Mouse (Mus musculus): ENCODE results near the gene Hist1h3f. TPM values are rescaled to one million over a fixed set of nuclear protein-coding genes. Genes with fewer than 3 reads are reported as not detected.
"Not testable (repeated sequence)": the region's sequence is repeated elsewhere in the genome, so short reads cannot be mapped to it uniquely, and the experiment has no call there.

The Hist1h3f gene
- total and polyA plus RNA-seq, 3 experiments: 0.94 to 5.5 (median 5.1) TPM

DNA sequence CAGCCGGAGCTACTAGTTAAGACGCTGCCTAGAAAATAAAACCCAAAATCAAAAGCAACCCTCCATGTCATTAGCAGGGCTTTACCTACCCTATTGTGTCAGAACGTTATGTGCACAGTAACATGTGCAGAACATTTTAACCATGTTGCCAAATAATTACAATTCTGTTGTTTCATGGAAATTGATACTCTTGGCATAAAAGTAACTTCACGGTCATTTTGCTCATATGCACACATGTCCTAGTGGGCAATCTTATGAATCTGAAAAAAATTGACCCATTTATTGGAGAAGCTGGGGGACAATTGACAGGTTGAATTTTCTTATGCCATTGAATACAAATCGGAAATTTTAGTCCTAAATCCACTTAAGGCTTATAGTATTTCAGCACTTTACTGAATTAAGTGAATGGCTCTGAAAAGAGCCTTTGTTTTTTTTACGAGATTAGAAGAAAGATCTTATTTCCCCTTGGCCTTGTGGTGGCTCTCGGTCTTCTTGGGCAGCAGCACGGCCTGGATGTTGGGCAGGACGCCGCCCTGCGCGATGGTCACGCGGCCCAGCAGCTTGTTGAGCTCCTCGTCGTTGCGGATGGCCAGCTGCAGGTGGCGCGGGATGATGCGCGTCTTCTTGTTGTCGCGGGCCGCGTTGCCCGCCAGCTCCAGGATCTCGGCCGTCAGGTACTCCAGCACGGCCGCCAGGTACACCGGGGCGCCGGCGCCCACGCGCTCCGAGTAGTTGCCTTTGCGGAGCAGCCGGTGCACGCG lies 26.6 kb downstream of the Hist1h3f start:
- DNase-seq; H3K79me2 ChIP-seq (replicated peaks; ENCODE audit: control insufficient read depth, insufficient read depth, low read length); H3K36me3 ChIP-seq (ENCODE audit: control insufficient read depth, insufficient read depth, low read length); H3K4me1 ChIP-seq (ENCODE audit: control insufficient read depth, insufficient read depth, low read length); intact Hi-C loops (cut with DNase I); H3K27me3 ChIP-seq (ENCODE audit: control insufficient read depth, insufficient read depth, low read length): not testable (repeated sequence)
- WGBS: 4% methylated on average over 28 of the region's 41 CpGs
- H3K27ac ChIP-seq: peak overlapping the region; percentile 87
- H3K4me3 ChIP-seq: peak overlapping the region; percentile 63
- H3K9ac ChIP-seq (ENCODE audit: low read depth, low read length): peak overlapping the region; percentile 28; the same call in 1 of the 2 replicates
- peak; percentile 27; the same call in 1 of the 2 replicates for TF ChIP-seq CTCF (IDR thresholded peaks at IDR 0.05)

DNA sequence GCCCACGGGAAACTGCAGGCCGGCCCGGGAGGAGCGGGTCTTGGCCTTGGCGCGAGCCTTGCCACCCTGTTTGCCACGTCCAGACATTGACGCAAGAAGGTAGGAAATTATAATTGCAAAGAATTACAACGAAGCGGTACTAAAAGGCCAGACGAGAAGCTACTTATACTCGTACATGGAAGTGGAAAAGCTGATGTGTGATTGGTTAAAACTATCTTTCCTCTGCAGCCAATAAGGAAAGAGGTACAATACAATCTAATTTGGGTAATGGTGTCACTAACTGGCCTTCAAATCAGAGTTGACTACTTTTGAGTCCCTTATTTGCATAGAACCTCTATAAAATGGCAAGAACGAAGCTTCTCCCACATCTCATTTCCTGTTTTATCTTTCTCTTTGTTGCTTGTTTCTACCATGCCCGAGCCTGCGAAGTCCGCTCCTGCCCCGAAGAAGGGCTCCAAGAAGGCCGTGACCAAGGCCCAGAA lies 27.2 kb downstream of the Hist1h3f start, which contains the start of the genes Hist1h2ae and Hist1h2bg:
Hist1h2ae (minus strand) TSS at position 199 of the 482 bp plus-strand sequence.
Hist1h2bg (plus strand) TSS at position 375 of the 482 bp plus-strand sequence.
- peak; percentile 77 to 79 for DNase-seq
- peak within 1 kb of the TSS; percentile 65 for H3K9ac ChIP-seq (ENCODE audit: low read depth, low read length)
- peak within 1 kb of the TSS; percentile 87 for H3K27ac ChIP-seq
- intact Hi-C loops (cut with DNase I): no loop called here
- WGBS: under 1% methylated on average over 18 of the region's 18 CpGs
- peak within 1 kb of the TSS; percentile 63 for H3K4me3 ChIP-seq
- TF ChIP-seq CTCF (IDR thresholded peaks at IDR 0.05): no peak
- TF ChIP-seq EP300 (IDR thresholded peaks at IDR 0.05; ENCODE audit: insufficient read depth, low read depth, low read length): no peak
- TF ChIP-seq POLR2A (IDR thresholded peaks at IDR 0.05; ENCODE audit: insufficient read depth, low read depth, low read length): peak; percentile 57; the same call in 1 of the 2 replicates
- peaks cover 4% of the 10 kb centered on the region for H3K4me1 ChIP-seq (ENCODE audit: control insufficient read depth, insufficient read depth, low read length)
- no peaks in the 10 kb centered on the region for H3K79me2 ChIP-seq (replicated peaks; ENCODE audit: control insufficient read depth, insufficient read depth, low read length)
- peaks cover 6% of the 10 kb centered on the region for H3K36me3 ChIP-seq (ENCODE audit: control insufficient read depth, insufficient read depth, low read length)
- no peaks in the 10 kb centered on the region for H3K27me3 ChIP-seq (ENCODE audit: control insufficient read depth, insufficient read depth, low read length)

DNA sequence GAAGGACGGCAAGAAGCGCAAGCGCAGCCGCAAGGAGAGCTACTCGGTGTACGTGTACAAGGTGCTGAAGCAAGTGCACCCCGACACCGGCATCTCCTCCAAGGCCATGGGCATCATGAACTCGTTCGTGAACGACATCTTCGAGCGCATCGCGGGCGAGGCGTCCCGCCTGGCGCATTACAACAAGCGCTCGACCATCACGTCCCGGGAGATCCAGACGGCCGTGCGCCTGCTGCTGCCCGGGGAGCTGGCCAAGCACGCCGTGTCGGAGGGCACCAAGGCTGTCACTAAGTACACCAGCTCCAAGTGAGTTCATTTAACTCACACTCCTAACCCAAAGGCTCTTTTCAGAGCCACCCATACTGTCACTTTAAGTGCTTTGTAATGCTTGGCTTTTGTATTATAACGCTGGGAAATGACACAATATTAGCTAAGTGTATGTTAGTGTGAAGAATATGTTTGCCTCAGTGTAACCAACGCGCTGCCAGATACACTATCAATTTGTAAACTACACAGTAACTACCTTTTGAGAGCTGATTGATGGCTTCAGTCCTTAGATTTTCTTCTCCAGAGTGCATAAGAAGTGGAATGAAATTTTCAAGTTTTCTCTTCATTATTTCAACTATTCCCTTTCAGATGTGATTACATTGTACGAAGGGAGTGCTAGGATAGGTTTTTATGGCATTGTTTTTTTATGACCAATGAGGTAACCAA lies 27.8 kb downstream of the Hist1h3f start:
- H3K9ac ChIP-seq (ENCODE audit: low read depth, low read length): peak overlapping the region; percentile 65
- H3K4me1 ChIP-seq (ENCODE audit: control insufficient read depth, insufficient read depth, low read length); intact Hi-C loops (cut with DNase I); DNase-seq; H3K27me3 ChIP-seq (ENCODE audit: control insufficient read depth, insufficient read depth, low read length); H3K36me3 ChIP-seq (ENCODE audit: control insufficient read depth, insufficient read depth, low read length); H3K79me2 ChIP-seq (replicated peaks; ENCODE audit: control insufficient read depth, insufficient read depth, low read length): not testable (repeated sequence)
- H3K4me3 ChIP-seq: peak overlapping the region; percentile 63
- 0 out of 2 replicates have a peak, but pooled peaks have one; percentile 6 for TF ChIP-seq POLR2A (IDR thresholded peaks at IDR 0.05; ENCODE audit: insufficient read depth, low read depth, low read length)
- 2% methylated on average over 18 of the region's 34 CpGs for WGBS
- H3K27ac ChIP-seq: peak overlapping the region; percentile 87

DNA sequence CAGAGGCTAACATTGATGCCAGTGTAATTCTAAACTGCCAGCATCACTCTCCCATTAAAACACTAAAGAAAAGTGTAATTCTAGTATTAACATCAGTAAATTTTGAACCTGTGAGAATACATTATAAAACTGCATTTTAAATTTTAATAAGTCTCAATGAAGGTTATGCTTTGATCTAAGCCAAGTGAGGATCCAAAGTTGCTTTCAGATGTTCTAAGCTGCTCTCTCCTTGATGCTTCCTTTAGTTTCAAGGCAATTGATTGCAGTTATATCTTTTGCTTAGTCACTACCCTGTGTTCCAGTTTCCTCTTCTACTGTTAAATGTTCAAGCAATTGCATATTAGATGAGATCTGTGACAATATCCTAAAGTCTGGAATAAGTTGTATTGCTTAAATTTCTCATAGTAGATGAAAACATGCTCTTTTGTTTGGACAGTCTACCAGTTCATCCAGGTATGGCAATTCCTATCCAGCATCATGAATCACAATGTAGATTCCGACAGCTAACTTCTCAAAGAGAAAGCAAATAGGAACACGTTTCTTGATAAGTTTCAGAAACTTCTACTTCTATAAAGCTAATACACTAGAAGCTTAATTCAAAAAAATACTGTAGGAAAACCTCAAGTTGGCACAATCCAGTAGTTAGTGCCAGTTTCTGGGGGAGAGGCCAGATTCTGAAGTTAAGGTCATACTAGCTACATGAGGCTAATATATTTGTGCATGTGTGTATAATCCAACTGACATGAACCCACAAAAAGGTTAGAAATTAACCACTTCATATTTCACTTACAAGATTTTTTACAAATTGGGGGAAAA lies 28.6 kb downstream of the Hist1h3f start:
- TF ChIP-seq POLR2A (IDR thresholded peaks at IDR 0.05; ENCODE audit: insufficient read depth, low read depth, low read length) (no peak), EP300 (IDR thresholded peaks at IDR 0.05; ENCODE audit: insufficient read depth, low read depth, low read length) (no peak), CTCF (IDR thresholded peaks at IDR 0.05) (no peak)
- peaks cover 6% of the 10 kb centered on the region for H3K36me3 ChIP-seq (ENCODE audit: control insufficient read depth, insufficient read depth, low read length)
- no peaks in the 10 kb centered on the region for H3K79me2 ChIP-seq (replicated peaks; ENCODE audit: control insufficient read depth, insufficient read depth, low read length)
- H3K4me1 ChIP-seq (ENCODE audit: control insufficient read depth, insufficient read depth, low read length): peaks cover 4% of the 10 kb centered on the region
- DNase-seq: no peak
- 49% methylated on average over 2 of the region's 2 CpGs for WGBS
- intact Hi-C loops (cut with DNase I): no loop called here
- no peaks in the 10 kb centered on the region for H3K27me3 ChIP-seq (ENCODE audit: control insufficient read depth, insufficient read depth, low read length)
- H3K9ac ChIP-seq (ENCODE audit: low read depth, low read length): no peak overlapping the region
- peak overlapping the region; percentile 63 for H3K4me3 ChIP-seq
- H3K27ac ChIP-seq: no peak overlapping the region; the same call in 1 of the 2 replicates

DNA sequence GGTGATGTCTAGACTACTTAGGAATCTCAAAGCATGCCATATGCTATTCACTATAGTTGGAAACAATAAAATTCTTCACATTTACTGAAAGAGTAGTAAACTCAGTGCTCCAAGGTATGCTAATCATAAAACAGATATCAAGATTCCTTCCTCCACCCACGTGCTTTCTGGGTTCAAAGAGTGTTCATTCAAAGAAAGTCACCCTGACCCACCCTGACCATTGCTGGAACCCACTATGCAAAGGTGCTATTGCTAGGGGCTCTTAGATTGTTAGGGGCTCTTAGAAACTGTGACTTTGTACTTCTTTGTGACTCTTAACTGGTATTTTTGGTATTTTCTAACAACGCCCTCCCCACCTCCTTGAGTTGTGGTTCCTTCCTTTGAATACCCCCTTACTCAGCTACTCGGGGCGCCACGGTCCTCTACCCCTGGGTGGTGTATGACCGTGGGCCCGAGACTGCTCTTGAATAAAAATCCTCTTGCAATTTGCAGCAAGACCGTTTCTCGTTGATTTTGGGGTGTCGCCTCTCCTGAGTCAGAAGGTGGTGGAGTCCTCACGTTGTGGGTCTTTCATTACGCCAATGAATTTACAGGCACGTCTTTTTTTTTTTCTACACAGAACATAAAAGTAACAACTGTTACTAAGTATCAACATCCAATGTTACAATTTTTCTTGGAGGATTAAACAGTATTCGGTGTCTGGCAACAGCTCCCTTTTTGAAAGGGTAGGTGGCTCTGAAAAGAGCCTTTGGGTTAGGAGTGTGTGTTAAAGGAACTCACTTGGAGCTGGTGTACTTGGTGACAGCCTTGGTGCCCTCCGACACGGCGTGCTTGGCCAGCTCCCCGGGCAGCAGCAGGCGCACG lies 29.4 kb downstream of the Hist1h3f start:
- H3K36me3 ChIP-seq (ENCODE audit: control insufficient read depth, insufficient read depth, low read length); H3K27me3 ChIP-seq (ENCODE audit: control insufficient read depth, insufficient read depth, low read length); DNase-seq; H3K27ac ChIP-seq; H3K9ac ChIP-seq (ENCODE audit: low read depth, low read length); intact Hi-C loops (cut with DNase I); H3K79me2 ChIP-seq (replicated peaks; ENCODE audit: control insufficient read depth, insufficient read depth, low read length); H3K4me1 ChIP-seq (ENCODE audit: control insufficient read depth, insufficient read depth, low read length): not testable (repeated sequence)
- H3K4me3 ChIP-seq: peak overlapping the region; percentile 43
- 31% methylated on average over 20 of the region's 20 CpGs for WGBS

DNA sequence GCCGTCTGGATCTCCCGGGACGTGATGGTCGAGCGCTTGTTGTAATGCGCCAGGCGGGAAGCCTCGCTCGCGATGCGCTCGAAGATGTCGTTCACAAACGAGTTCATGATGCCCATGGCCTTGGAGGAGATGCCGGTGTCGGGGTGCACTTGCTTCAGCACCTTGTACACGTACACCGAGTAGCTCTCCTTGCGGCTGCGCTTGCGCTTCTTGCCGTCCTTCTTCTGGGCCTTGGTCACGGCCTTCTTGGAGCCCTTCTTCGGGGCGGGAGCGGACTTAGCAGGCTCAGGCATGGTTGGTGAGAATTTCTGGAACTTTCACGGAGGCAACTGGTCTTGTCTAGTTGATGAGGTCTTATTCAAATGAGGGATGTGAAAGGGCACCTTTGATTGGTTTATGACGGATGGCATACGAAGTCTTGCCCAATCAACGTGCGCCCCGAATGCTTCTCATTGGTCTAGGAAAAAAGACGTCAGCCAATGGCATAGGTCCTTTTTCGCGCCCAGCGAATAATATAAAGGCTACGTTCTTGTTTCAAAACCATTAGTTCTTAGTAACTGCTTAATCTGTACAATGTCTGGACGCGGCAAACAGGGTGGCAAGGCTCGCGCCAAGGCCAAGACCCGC lies 30.2 kb downstream of the Hist1h3f start, which contains the start of the genes Hist1h2bf and Hist1h2ad:
Hist1h2bf (minus strand) TSS at position 299 of the 627 bp plus-strand sequence.
Hist1h2ad (plus strand) TSS at position 484 of the 627 bp plus-strand sequence.
- H3K27me3 ChIP-seq (ENCODE audit: control insufficient read depth, insufficient read depth, low read length); H3K36me3 ChIP-seq (ENCODE audit: control insufficient read depth, insufficient read depth, low read length); H3K4me1 ChIP-seq (ENCODE audit: control insufficient read depth, insufficient read depth, low read length); intact Hi-C loops (cut with DNase I); H3K79me2 ChIP-seq (replicated peaks; ENCODE audit: control insufficient read depth, insufficient read depth, low read length): not testable (repeated sequence)
- peak; percentile 73 to 89 for DNase-seq
- Histone ChIP-seq H3K4me3 (peak within 1 kb of the TSS; percentile 43), H3K9ac (ENCODE audit: low read depth, low read length) (0 out of 2 replicates have a peak within 1 kb of the TSS, but pooled peaks have one; percentile 13), H3K27ac (peak within 1 kb of the TSS; percentile 57)
- 12% methylated on average over 42 of the region's 42 CpGs for WGBS

DNA sequence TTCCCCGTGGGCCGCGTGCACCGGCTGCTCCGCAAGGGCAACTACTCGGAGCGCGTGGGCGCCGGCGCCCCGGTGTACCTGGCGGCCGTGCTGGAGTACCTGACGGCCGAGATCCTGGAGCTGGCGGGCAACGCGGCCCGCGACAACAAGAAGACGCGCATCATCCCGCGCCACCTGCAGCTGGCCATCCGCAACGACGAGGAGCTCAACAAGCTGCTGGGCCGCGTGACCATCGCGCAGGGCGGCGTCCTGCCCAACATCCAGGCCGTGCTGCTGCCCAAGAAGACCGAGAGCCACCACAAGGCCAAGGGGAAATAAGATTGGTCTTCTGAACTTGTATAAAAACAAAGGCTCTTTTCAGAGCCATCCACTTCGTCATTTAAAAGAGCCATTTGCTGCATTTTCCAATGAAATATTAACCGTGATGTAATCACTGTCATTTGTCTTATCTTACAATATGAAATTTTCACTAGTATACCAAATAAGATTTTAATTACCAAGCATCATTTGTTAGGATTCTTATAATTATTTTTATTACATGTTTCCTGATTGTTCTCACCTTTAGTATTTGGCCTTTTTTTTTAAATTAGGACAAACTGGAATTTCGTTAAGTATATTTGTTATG lies 30.8 kb downstream of the Hist1h3f start:
- H3K4me1 ChIP-seq (ENCODE audit: control insufficient read depth, insufficient read depth, low read length); H3K27me3 ChIP-seq (ENCODE audit: control insufficient read depth, insufficient read depth, low read length); H3K79me2 ChIP-seq (replicated peaks; ENCODE audit: control insufficient read depth, insufficient read depth, low read length); intact Hi-C loops (cut with DNase I); H3K36me3 ChIP-seq (ENCODE audit: control insufficient read depth, insufficient read depth, low read length); H3K9ac ChIP-seq (ENCODE audit: low read depth, low read length); DNase-seq: not testable (repeated sequence)
- H3K27ac ChIP-seq: peak overlapping the region; percentile 6; the same call in 1 of the 2 replicates
- WGBS: 9% methylated on average over 11 of the region's 39 CpGs
- H3K4me3 ChIP-seq: peak overlapping the region; percentile 43
